Mouse (Mus musculus) forebrain, embryonic 14.5 days (tissue): Measurements from ENCODE around the gene 1700123L14Rik. TPM values are rescaled to one million over a fixed set of nuclear protein-coding genes. Genes with fewer than 3 reads are reported as not detected.
"Not testable (repeated sequence)": the region's sequence is repeated elsewhere in the genome, so short reads cannot be mapped to it uniquely, and the experiment has no call there.

Experiments
- ATAC-seq: fragments of 200-750 bp; cut with Nextera tagmentation; 2 replicates; pipeline ENCODE4 v1.8.0; 2017; ENCODE audit warnings: mild to moderate bottlenecking, moderate library complexity
- DNase-seq: peaks from one replicate; pipeline ENCODE4 v3.0.0-alpha.2; 2015; ENCODE audit warnings: low spot score
- H3K27ac ChIP-seq: fragments of 300-500 bp; sonication (generic); 2 replicates; pipeline ENCODE4 v1.5.1; 2014; ENCODE audit warnings: low read depth, mild to moderate bottlenecking, control low read depth, low read length, moderate library complexity
- H3K27me3 ChIP-seq: fragments of 300-500 bp; sonication (generic); replicated peaks from 2 replicates; pipeline ENCODE4 v1.6.1; 2014; ENCODE audit warnings: low read length, control low read depth, mixed read lengths; ENCODE audit not compliant: control insufficient read depth, insufficient read depth
- H3K36me3 ChIP-seq: fragments of 300-500 bp; sonication (generic); 2 replicates; pipeline ENCODE4 v1.6.1; 2014; ENCODE audit warnings: low read length, control low read depth; ENCODE audit not compliant: control insufficient read depth, insufficient read depth
- H3K4me1 ChIP-seq: fragments of 300-500 bp; sonication (generic); 2 replicates; pipeline ENCODE4 v1.6.1; 2014; ENCODE audit warnings: antibody characterized with exemption, low read length, control low read depth; ENCODE audit not compliant: control insufficient read depth, insufficient read depth
- H3K4me2 ChIP-seq: fragments of 300-500 bp; sonication (generic); 2 replicates; pipeline ENCODE4 v1.6.1; 2014; ENCODE audit warnings: mild to moderate bottlenecking, control low read depth, low read length
- H3K4me3 ChIP-seq: fragments of 300-500 bp; sonication (generic); 2 replicates; pipeline ENCODE4 v1.5.1; 2014; ENCODE audit warnings: low read depth, low read length, control low read depth
- H3K9ac ChIP-seq: fragments of 300-500 bp; sonication (generic); 2 replicates; pipeline ENCODE4 v1.6.1; 2014; ENCODE audit warnings: mild to moderate bottlenecking, low read length, control low read depth, moderate library complexity
- H3K9me3 ChIP-seq: fragments of 300-500 bp; sonication (generic); replicated peaks from 2 replicates; pipeline ENCODE4 v1.6.1; 2016; ENCODE audit warnings: low read length, control low read depth, mixed read lengths; ENCODE audit not compliant: control insufficient read depth
- WGBS: fragments of 180-500 bp; shearing (Covaris S2); extraction: QIAGEN DNeasy Blood & Tissue Kit; methylation state at CpG from one replicate; pipeline ENCODE4 v1.1.7; 2014; 5-methylcytosine and 5-hydroxymethylcytosine counted together
- polyA plus RNA-seq: library from polyadenylated mRNA; unstranded; fragments of >200 nt; fragmentation: Nextera tagmentation; extraction: Ambion mirVana; gene quantifications from 2 replicates; pipeline ENCODE4 v1.2.1, GENCODE M21; 2014

The 1700123L14Rik gene
- polyA plus RNA-seq = not detected in 2 replicates

- no peaks in the 10 kb centered on the region for H3K36me3 ChIP-seq
- H3K4me1 ChIP-seq = no peaks in the 10 kb centered on the region
- no peaks in the 10 kb centered on the region for H3K9me3 ChIP-seq
- ATAC-seq = no peak
- H3K9ac ChIP-seq = no peak within 1 kb of the TSS
- H3K4me2 ChIP-seq = no peak within 1 kb of the TSS
- H3K4me3 ChIP-seq = no peak within 1 kb of the TSS
- H3K27ac ChIP-seq = no peak within 1 kb of the TSS
- DNase-seq = no peak
- H3K27me3 ChIP-seq = no peaks in the 10 kb centered on the region
- WGBS = 85% methylated on average over 18 of the region's 18 CpGs
These were observed at the start of gene 1700123L14Rik for GRCm38 (mm10) chr6:96165818-96166379. Gene 1700123L14Rik, minus strand, starts transcription at chr6:96166243.

- ATAC-seq (no peak), DNase-seq (no peak)
- Histone ChIP-seq H3K36me3 (no peaks in the 10 kb centered on the region), H3K4me3 (no peak overlapping the region), H3K4me1 (no peaks in the 10 kb centered on the region), H3K9me3 (no peaks in the 10 kb centered on the region), H3K4me2 (no peak overlapping the region), H3K9ac (no peak overlapping the region), H3K27me3 (no peaks in the 10 kb centered on the region), H3K27ac (no peak overlapping the region)
- 97% methylated on average over 2 of the region's 2 CpGs for WGBS
These were observed 39.4 kb upstream of the 1700123L14Rik start for GRCm38 (mm10) chr6:96205395-96205794.

- not testable (repeated sequence) for H3K9me3 ChIP-seq, H3K27me3 ChIP-seq, H3K36me3 ChIP-seq, H3K9ac ChIP-seq, H3K4me3 ChIP-seq, H3K4me1 ChIP-seq, H3K4me2 ChIP-seq, H3K27ac ChIP-seq, ATAC-seq, DNase-seq
- 93% methylated on average over 2 of the region's 2 CpGs for WGBS
These were observed 32.9 kb upstream of the 1700123L14Rik start for GRCm38 (mm10) chr6:96198991-96199390.

GRCm38 (mm10) chr6:96186517-96186916 lies 20.5 kb upstream of the 1700123L14Rik start:
- Histone ChIP-seq H3K27me3 (peaks cover 16% of the 10 kb centered on the region; the same call in 1 of the 2 replicates), H3K9me3 (no peaks in the 10 kb centered on the region), H3K4me3 (no peak overlapping the region), H3K36me3 (no peaks in the 10 kb centered on the region), H3K4me2 (no peak overlapping the region), H3K9ac (no peak overlapping the region), H3K27ac (no peak overlapping the region), H3K4me1 (no peaks in the 10 kb centered on the region)
- DNase-seq (no peak), ATAC-seq (no peak)
- 83% methylated on average over 2 of the region's 2 CpGs for WGBS

GRCm38 (mm10) chr6:96183392-96183791 lies 17.3 kb upstream of the 1700123L14Rik start:
- ATAC-seq = peak; percentile 37; the same call in 1 of the 2 replicates

GRCm38 (mm10) chr6:96178530-96178929 lies 12.5 kb upstream of the 1700123L14Rik start:
- DNase-seq = no peak
- peaks cover 13% of the 10 kb centered on the region; the same call in 1 of the 2 replicates for H3K27me3 ChIP-seq
- ATAC-seq = no peak
- no peaks in the 10 kb centered on the region for H3K4me1 ChIP-seq
- H3K9ac ChIP-seq = no peak overlapping the region
- no peaks in the 10 kb centered on the region for H3K36me3 ChIP-seq
- H3K4me3 ChIP-seq = no peak overlapping the region
- H3K4me2 ChIP-seq = no peak overlapping the region
- no peaks in the 10 kb centered on the region for H3K9me3 ChIP-seq
- no peak overlapping the region for H3K27ac ChIP-seq

More at GRCm38 (mm10) chr6:96183392-96183791, 17.3 kb upstream of the 1700123L14Rik start:
- Histone ChIP-seq H3K4me2 (no peak overlapping the region), H3K27ac (no peak overlapping the region), H3K9me3 (no peaks in the 10 kb centered on the region), H3K4me1 (no peaks in the 10 kb centered on the region), H3K27me3 (peaks cover 23% of the 10 kb centered on the region; the same call in 1 of the 2 replicates), H3K9ac (no peak overlapping the region), H3K36me3 (no peaks in the 10 kb centered on the region), H3K4me3 (no peak overlapping the region)
- WGBS = 6% methylated on average over 4 of the region's 4 CpGs
- DNase-seq = peak; percentile 73

- WGBS = 92% methylated on average over 3 of the region's 3 CpGs
These were observed 7.6 kb upstream of the 1700123L14Rik start for GRCm38 (mm10) chr6:96173681-96174080.

GRCm38 (mm10) chr6:96167031-96167430 lies 988 bp upstream of the 1700123L14Rik start:
- DNase-seq (no peak), ATAC-seq (no peak)
- Histone ChIP-seq H3K36me3 (no peaks in the 10 kb centered on the region), H3K4me2 (no peak overlapping the region), H3K4me3 (no peak overlapping the region), H3K27ac (no peak overlapping the region), H3K9ac (no peak overlapping the region), H3K4me1 (no peaks in the 10 kb centered on the region), H3K9me3 (no peaks in the 10 kb centered on the region), H3K27me3 (no peaks in the 10 kb centered on the region)

More at GRCm38 (mm10) chr6:96173681-96174080, 7.6 kb upstream of the 1700123L14Rik start:
- H3K27me3 ChIP-seq = no peaks in the 10 kb centered on the region
- ATAC-seq (no peak), DNase-seq (no peak)
- H3K4me2 ChIP-seq = no peak overlapping the region
- H3K36me3 ChIP-seq = no peaks in the 10 kb centered on the region
- H3K4me1 ChIP-seq = no peaks in the 10 kb centered on the region
- H3K27ac ChIP-seq = no peak overlapping the region
- no peak overlapping the region for H3K4me3 ChIP-seq
- H3K9ac ChIP-seq = no peak overlapping the region
- no peaks in the 10 kb centered on the region for H3K9me3 ChIP-seq

- Histone ChIP-seq H3K27ac (no peak overlapping the region), H3K36me3 (no peaks in the 10 kb centered on the region), H3K27me3 (no peaks in the 10 kb centered on the region), H3K9ac (no peak overlapping the region), H3K9me3 (no peaks in the 10 kb centered on the region), H3K4me3 (no peak overlapping the region), H3K4me1 (no peaks in the 10 kb centered on the region), H3K4me2 (no peak overlapping the region)
- ATAC-seq (no peak), DNase-seq (no peak)
- 94% methylated on average over 13 of the region's 13 CpGs for WGBS
These were observed 640 bp downstream of the 1700123L14Rik start for GRCm38 (mm10) chr6:96165403-96165802.
